Comparison of ENCODE assay signal across 29 mouse cellular contexts in genomic region chr7:135529068-135529467, GRCm38 (mm10). TPM values are rescaled to one million over a fixed set of nuclear protein-coding genes. Genes with fewer than 3 reads are reported as not detected.
DNase-seq lines count a peak whose midpoint lies in the region; ATAC-seq and TF ChIP-seq lines count a peak whose summit lies in the region.
"Had no signal": no experiment of that assay in that cellular context is flagged by ENCODE, and none has a peak within 500 bp of the region (broad histone marks: within the 10 kb centered on the region; RNA-seq: fewer than 3 reads in every experiment).

No protein-coding gene starts in this region.

- H3K27me3 ChIP-seq in kidney, postnatal 0 days (ENCODE audit: insufficient read depth, low read length): no peaks in the 10 kb centered on the region
- no peaks in the 10 kb centered on the region for H3K27me3 ChIP-seq in kidney, embryonic 16.5 days (ENCODE audit: insufficient read depth, low read length)
- no peaks in the 10 kb centered on the region for H3K27me3 ChIP-seq in intestine, embryonic 14.5 days (replicated peaks; ENCODE audit: control insufficient read depth, insufficient read depth, low read length)
- no peaks in the 10 kb centered on the region for H3K27me3 ChIP-seq in intestine, embryonic 16.5 days (replicated peaks; ENCODE audit: control insufficient read depth, insufficient read depth, low read length)
- H3K27me3 ChIP-seq in small intestine, adult 2 months (ENCODE audit: control insufficient read depth, insufficient read depth, low read length): no peaks in the 10 kb centered on the region
- H3K27me3 ChIP-seq: CH12.LX; embryonic facial prominence, embryonic 12.5 days; forebrain, embryonic 13.5 days; forebrain, embryonic 15.5 days; Patski had no signal

- TF ChIP-seq POLR2A in small intestine, adult 2 months (IDR thresholded peaks at IDR 0.05; ENCODE audit: low read depth, low read length): no peak

- H3K9ac ChIP-seq in kidney, postnatal 0 days (ENCODE audit: low read depth, low read length): no peak overlapping the region
- H3K9ac ChIP-seq in kidney, embryonic 16.5 days (replicated peaks; ENCODE audit: low read length): no peak overlapping the region
- no peak overlapping the region for H3K9ac ChIP-seq in intestine, embryonic 14.5 days (ENCODE audit: low read length)
- H3K9ac ChIP-seq in intestine, embryonic 16.5 days (ENCODE audit: low read depth, low read length): no peak overlapping the region
- H3K9ac ChIP-seq: embryonic facial prominence, embryonic 12.5 days; forebrain, embryonic 13.5 days; forebrain, embryonic 15.5 days; forebrain, postnatal 0 days had no signal

- no peaks in the 10 kb centered on the region for H3K4me1 ChIP-seq in kidney, postnatal 0 days (replicated peaks; ENCODE audit: insufficient read depth, low read length)
- peaks cover 8% of the 10 kb centered on the region; the same call in 1 of the 2 replicates for H3K4me1 ChIP-seq in kidney, embryonic 16.5 days (ENCODE audit: insufficient read depth, low read length)
- H3K4me1 ChIP-seq in intestine, embryonic 14.5 days (replicated peaks; ENCODE audit: control insufficient read depth, insufficient read depth, low read length): 0 out of 2 replicates have a peak, but pooled peaks cover 3% of the 10 kb centered on the region
- peaks cover 5% of the 10 kb centered on the region; the same call in 1 of the 2 replicates for H3K4me1 ChIP-seq in intestine, embryonic 16.5 days (ENCODE audit: control insufficient read depth, insufficient read depth, low read length)
- H3K4me1 ChIP-seq in small intestine, adult 2 months (ENCODE audit: control insufficient read depth, insufficient read depth, insufficient read length, low read length): peaks cover 5% of the 10 kb centered on the region; the same call in 1 of the 2 replicates
- H3K4me1 ChIP-seq: embryonic facial prominence, embryonic 10.5 days; forebrain, embryonic 15.5 days had no signal

- no peak for TF ChIP-seq CTCF in kidney, postnatal 0 days (IDR thresholded peaks at IDR 0.05; ENCODE audit: low read depth)
- TF ChIP-seq CTCF in small intestine, adult 2 months (IDR thresholded peaks at IDR 0.05; ENCODE audit: extremely low read depth, insufficient read length, insufficient replicate concordance, low read depth, low read length): no peak

- H3K4me2 ChIP-seq in kidney, postnatal 0 days (ENCODE audit: low read length): no peak overlapping the region
- H3K4me2 ChIP-seq in kidney, embryonic 16.5 days (replicated peaks; ENCODE audit: low read depth, low read length): no peak overlapping the region
- 0 out of 2 replicates have a peak overlapping the region, but pooled peaks have one; percentile 8 for H3K4me2 ChIP-seq in intestine, embryonic 14.5 days (ENCODE audit: low read length)
- H3K4me2 ChIP-seq in intestine, embryonic 16.5 days (ENCODE audit: low read depth, low read length): peak overlapping the region; percentile 22; the same call in 1 of the 2 replicates
- H3K4me2 ChIP-seq: embryonic facial prominence, embryonic 12.5 days; forebrain, embryonic 13.5 days; forebrain, embryonic 15.5 days had no signal

- no peak for DNase-seq in kidney, postnatal 0 days (ENCODE audit: low spot score)
- DNase-seq in intestine, embryonic 14.5 days (ENCODE audit: low spot score): no peak
- no peak for DNase-seq in thymus, postnatal 14 days
- DNase-seq in cerebellum, adult 18-20 months: no peak
- DNase-seq: adrenal gland, adult 8-10 months; adrenal gland, postnatal 14 days; adrenal gland, postnatal 36 days; cerebellum, adult 11-12 months; cerebellum, adult 9-10 months; cerebellum, postnatal 10 days; cerebellum, postnatal 25 days; forebrain, postnatal 0 days had no signal

- no peaks in the 10 kb centered on the region for H3K9me3 ChIP-seq in kidney, postnatal 0 days (replicated peaks; ENCODE audit: low read length)
- no peaks in the 10 kb centered on the region for H3K9me3 ChIP-seq in kidney, embryonic 16.5 days (ENCODE audit: low read length)
- H3K9me3 ChIP-seq in intestine, embryonic 14.5 days (ENCODE audit: control insufficient read depth, low read length): no peaks in the 10 kb centered on the region
- H3K9me3 ChIP-seq in intestine, embryonic 16.5 days (ENCODE audit: control insufficient read depth, low read length): no peaks in the 10 kb centered on the region
- H3K9me3 ChIP-seq: embryonic facial prominence, embryonic 10.5 days; embryonic facial prominence, embryonic 12.5 days; forebrain, embryonic 13.5 days; forebrain, embryonic 15.5 days; G1E had no signal

- ATAC-seq in kidney, postnatal 0 days (replicated peaks; ENCODE audit: low FRiP score, low read depth): no peak
- no peak for ATAC-seq in kidney, embryonic 16.5 days (ENCODE audit: low FRiP score, low TSS enrichment)
- peak; percentile 72 for ATAC-seq in intestine, embryonic 14.5 days (replicated peaks; ENCODE audit: low FRiP score, low TSS enrichment, low read depth)
- ATAC-seq in intestine, embryonic 16.5 days: peak; percentile 68
- no peak for ATAC-seq in megakaryocyte, adult 5-6 weeks (ENCODE audit: poor library complexity, severe bottlenecking)
- ATAC-seq: activated CD4-positive, CD25-positive, alpha-beta regulatory T cell, adult 4 months; forebrain, embryonic 13.5 days; forebrain, embryonic 15.5 days; forebrain, postnatal 0 days; Patski had no signal

- no peak overlapping the region for H3K4me3 ChIP-seq in kidney, postnatal 0 days (replicated peaks; ENCODE audit: low read depth, low read length)
- H3K4me3 ChIP-seq in kidney, embryonic 16.5 days (ENCODE audit: low read length): no peak overlapping the region
- H3K4me3 ChIP-seq in intestine, embryonic 14.5 days (ENCODE audit: low read depth, low read length): no peak overlapping the region
- H3K4me3 ChIP-seq in intestine, embryonic 16.5 days (ENCODE audit: low read length): 0 out of 2 replicates have a peak overlapping the region, but pooled peaks have one; percentile 12
- H3K4me3 ChIP-seq in small intestine, adult 2 months (ENCODE audit: low read depth, low read length): no peak overlapping the region
- H3K4me3 ChIP-seq: embryonic facial prominence, embryonic 10.5 days; embryonic facial prominence, embryonic 12.5 days; forebrain, embryonic 13.5 days; forebrain, embryonic 15.5 days had no signal

- no peaks in the 10 kb centered on the region for H3K36me3 ChIP-seq in kidney, postnatal 0 days (ENCODE audit: insufficient read depth, low read length)
- no peaks in the 10 kb centered on the region for H3K36me3 ChIP-seq in kidney, embryonic 16.5 days (ENCODE audit: insufficient read depth, low read length)
- no peaks in the 10 kb centered on the region for H3K36me3 ChIP-seq in intestine, embryonic 14.5 days (ENCODE audit: control insufficient read depth, insufficient read depth, low read length)
- no peaks in the 10 kb centered on the region for H3K36me3 ChIP-seq in intestine, embryonic 16.5 days (ENCODE audit: control insufficient read depth, insufficient read depth, low read length)
- no peaks in the 10 kb centered on the region for H3K36me3 ChIP-seq in small intestine, adult 2 months (ENCODE audit: control insufficient read depth, insufficient read depth, low read length)
- H3K36me3 ChIP-seq: embryonic facial prominence, embryonic 10.5 days; embryonic facial prominence, embryonic 12.5 days; forebrain, embryonic 15.5 days; G1E had no signal

- peak overlapping the region; percentile 32; the same call in 1 of the 2 replicates for H3K27ac ChIP-seq in kidney, postnatal 0 days
- no peak overlapping the region for H3K27ac ChIP-seq in kidney, embryonic 16.5 days (ENCODE audit: low read length)
- H3K27ac ChIP-seq in intestine, embryonic 14.5 days (ENCODE audit: low read depth): peak overlapping the region; percentile 51
- peak overlapping the region; percentile 39 for H3K27ac ChIP-seq in intestine, embryonic 16.5 days (ENCODE audit: low read length)
- peak overlapping the region; percentile 99 for H3K27ac ChIP-seq in small intestine, adult 2 months (ENCODE audit: insufficient read depth, low read depth, low read length)
- H3K27ac ChIP-seq: embryonic facial prominence, embryonic 10.5 days; embryonic facial prominence, embryonic 12.5 days; forebrain, embryonic 13.5 days; forebrain, embryonic 15.5 days had no signal

- 82% methylated on average over 2 of the region's 2 CpGs for WGBS in kidney, postnatal 0 days
- 93% methylated on average over 2 of the region's 2 CpGs for WGBS in kidney, embryonic 16.5 days
- 70% methylated on average over 2 of the region's 2 CpGs for WGBS in intestine, embryonic 14.5 days
- WGBS in intestine, embryonic 16.5 days: 62% methylated on average over 2 of the region's 2 CpGs
- WGBS in small intestine, adult 2 months: 13% methylated on average over 2 of the region's 2 CpGs

RNA-seq across cellular contexts. Expression of gene Clrn3, which starts 0.6 kb away (rescaled TPM):
- polyA plus RNA-seq in kidney, postnatal 0 days (2015; fragmentation: Nextera tagmentation; extraction: Ambion mirVana): 24.6 and 26.1 TPM in 2 replicates
- 14.3 and 17.3 TPM in 2 replicates for polyA plus RNA-seq in kidney, embryonic 16.5 days (2015; fragmentation: Nextera tagmentation; extraction: Ambion mirVana)
- polyA plus RNA-seq in intestine, embryonic 14.5 days (2014; fragmentation: Nextera tagmentation; extraction: Ambion mirVana): 16.8 and 18.9 TPM in 2 replicates
- polyA plus RNA-seq in intestine, embryonic 16.5 days (2015; fragmentation: Nextera tagmentation; extraction: Ambion mirVana): 40.3 and 45.1 TPM in 2 replicates
- 13.8 and 41.7 TPM in 2 replicates for polyA plus RNA-seq in small intestine, adult 2 months (2012; rRNA removed)
- total RNA-seq in megakaryocyte, adult 5-6 weeks (2015): not detected in 2 replicates
- total RNA-seq in megakaryocyte, adult 5-6 weeks (2017): 0.28 TPM in 1 of 2 replicates, not detected in the other
- total RNA-seq: adrenal gland, adult 18-20 months; adrenal gland, adult 8-10 months; adrenal gland, postnatal 14 days; adrenal gland, postnatal 36 days; CH12.LX had no signal
- polyA plus RNA-seq: activated CD4-positive, CD25-positive, alpha-beta regulatory T cell, adult 4 months; C2C12; cortical plate, adult 2 months; embryonic facial prominence, embryonic 10.5 days; embryonic facial prominence, embryonic 12.5 days; embryonic facial prominence, embryonic 14.5 days; forebrain, embryonic 11.5 days; forebrain, embryonic 13.5 days; forebrain, embryonic 15.5 days; forebrain, postnatal 0 days; G1E; Patski had no signal

RNA-seq across cellular contexts. Expression of gene Ptpre, which starts 8.2 kb away (rescaled TPM):
- 1.0 and 1.3 TPM in 2 replicates for polyA plus RNA-seq in kidney, postnatal 0 days (2015; fragmentation: Nextera tagmentation; extraction: Ambion mirVana)
- polyA plus RNA-seq in kidney, embryonic 16.5 days (2015; fragmentation: Nextera tagmentation; extraction: Ambion mirVana): 1.3 and 1.7 TPM in 2 replicates
- 1.9 and 2.3 TPM in 2 replicates for polyA plus RNA-seq in intestine, embryonic 14.5 days (2014; fragmentation: Nextera tagmentation; extraction: Ambion mirVana)
- 2.4 and 2.9 TPM in 2 replicates for polyA plus RNA-seq in intestine, embryonic 16.5 days (2015; fragmentation: Nextera tagmentation; extraction: Ambion mirVana)
- 4.3 and 17.0 TPM in 2 replicates for polyA plus RNA-seq in small intestine, adult 2 months (2012; rRNA removed)
- 86.4 and 88.1 TPM in 2 replicates for total RNA-seq in megakaryocyte, adult 5-6 weeks (2015)
- total RNA-seq in megakaryocyte, adult 5-6 weeks (2017): 83.6 and 93.5 TPM in 2 replicates

Comparison
In these comparisons a context has a peak if more than half of its experiments do, and no peak if none do; other contexts are left out.
1. ATAC-seq: peak in intestine, embryonic 14.5 days (single experiment) and intestine, embryonic 16.5 days (single experiment); none in kidney, postnatal 0 days (single experiment), kidney, embryonic 16.5 days (single experiment) and megakaryocyte, adult 5-6 weeks (single experiment).
2. H3K4me2 ChIP-seq: peak in intestine, embryonic 14.5 days (single experiment) and intestine, embryonic 16.5 days (single experiment); none in kidney, postnatal 0 days (single experiment) and kidney, embryonic 16.5 days (single experiment).